Mouse (Mus musculus): ENCODE measurements around the gene Gm33543. TPM values are rescaled to one million over a fixed set of nuclear protein-coding genes. Genes with fewer than 3 reads are reported as not detected.

Gm33543 gene
- polyA plus RNA-seq, 1 experiment, result not detected

DNA sequence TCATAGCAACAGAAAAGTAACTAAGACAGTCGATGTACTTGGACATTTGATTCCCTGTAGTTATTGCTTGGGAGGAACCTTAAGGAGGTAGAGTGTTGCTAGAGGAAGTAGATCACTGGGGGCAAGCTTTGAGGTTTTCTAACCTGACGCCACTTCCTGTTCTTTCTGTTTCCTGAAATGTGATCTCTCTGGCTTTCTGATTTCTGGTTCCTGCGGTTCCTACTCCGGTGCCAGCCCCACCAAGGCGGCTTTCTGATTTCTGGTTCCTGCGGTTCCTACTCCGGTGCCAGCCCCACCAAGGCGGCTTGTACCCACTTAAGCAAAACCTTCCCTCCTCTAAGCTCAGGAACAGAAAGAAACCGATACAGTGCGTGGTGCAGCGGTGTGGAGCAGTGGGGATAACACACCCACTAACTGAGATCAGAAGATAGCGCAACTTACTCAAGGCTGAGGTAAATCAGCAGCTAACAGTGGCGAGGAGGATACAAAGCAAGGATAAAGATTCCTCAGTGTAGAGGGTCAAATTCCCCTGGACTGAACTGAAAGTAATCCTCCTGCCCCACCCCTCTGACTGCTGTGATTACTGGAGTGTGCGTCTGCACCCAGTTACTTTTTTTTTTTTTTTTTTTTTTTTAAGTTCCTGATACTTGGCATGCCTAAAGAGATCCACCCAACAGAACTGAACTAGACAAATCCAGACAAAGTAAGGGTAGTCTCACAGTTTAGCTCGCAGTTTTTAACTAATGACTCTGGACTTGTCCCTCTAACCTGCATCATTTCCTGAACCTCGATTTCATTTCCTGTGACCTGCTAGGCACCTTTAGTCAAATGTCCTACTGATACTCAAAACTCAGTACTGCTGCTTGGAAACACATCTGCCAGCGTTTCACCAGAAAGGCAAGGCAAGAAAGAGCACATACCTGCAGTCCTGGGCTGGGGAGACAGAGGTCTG is 37.5 kb upstream of the Gm33543 start:
- Histone ChIP-seq H3K79me2 (ENCODE audit: control insufficient read depth, insufficient read depth) (no peaks in the 10 kb centered on the region), H3ac (ENCODE audit: control insufficient read depth, insufficient read length) (no peak overlapping the region), H3K4me3 (no peak overlapping the region), H3K4me2 (ENCODE audit: low read depth) (no peak overlapping the region), H3K36me3 (ENCODE audit: control insufficient read depth, insufficient read depth) (no peaks in the 10 kb centered on the region), H3K27me3 (ENCODE audit: control insufficient read depth, insufficient read depth, insufficient read length) (no peaks in the 10 kb centered on the region)
- TF ChIP-seq TCF12 (IDR thresholded peaks at IDR 0.05; ENCODE audit: insufficient read depth, poor library complexity, severe bottlenecking), result no peak

DNA sequence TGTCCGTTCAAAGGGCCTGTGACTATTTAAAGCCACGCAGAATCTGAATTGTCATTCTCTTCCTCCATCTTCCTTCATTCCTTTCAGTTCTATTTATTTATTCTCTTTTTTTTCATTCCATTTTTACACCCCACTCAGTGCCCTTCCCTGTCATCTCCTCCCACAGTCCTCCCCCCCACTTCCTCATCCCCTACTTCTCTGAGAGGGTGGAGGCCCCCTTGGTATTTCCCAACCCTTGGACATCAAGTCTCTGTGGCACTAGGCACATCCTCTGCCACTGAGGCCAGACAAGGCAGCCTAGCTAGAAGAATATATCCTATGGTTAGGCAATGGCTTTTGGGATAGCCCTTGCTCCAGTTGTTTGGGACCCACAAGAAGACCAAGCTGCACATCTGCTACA is 28.1 kb upstream of the Gm33543 start:
- Histone ChIP-seq H3ac (ENCODE audit: control insufficient read depth, insufficient read length) (no peak overlapping the region), H3K36me3 (ENCODE audit: control insufficient read depth, insufficient read depth) (no peaks in the 10 kb centered on the region), H3K4me3 (no peak overlapping the region), H3K79me2 (ENCODE audit: control insufficient read depth, insufficient read depth) (no peaks in the 10 kb centered on the region), H3K4me2 (ENCODE audit: low read depth) (no peak overlapping the region), H3K27me3 (ENCODE audit: control insufficient read depth, insufficient read depth, insufficient read length) (no peaks in the 10 kb centered on the region)
- TF ChIP-seq SRF (IDR thresholded peaks at IDR 0.05; ENCODE audit: control insufficient read depth, insufficient read length, low read depth), result no peak
- TF ChIP-seq POLR2AphosphoS2 (IDR thresholded peaks at IDR 0.05; ENCODE audit: insufficient read length, low read depth), result no peak
- TF ChIP-seq POLR2A (IDR thresholded peaks at IDR 0.05; ENCODE audit: insufficient read length, low read depth), result no peak
- TF ChIP-seq MYOD1 (IDR thresholded peaks at IDR 0.05; ENCODE audit: control insufficient read depth in 1 of 3, insufficient read length in 2 of 3, low read depth in 2 of 3), result no peak

DNA sequence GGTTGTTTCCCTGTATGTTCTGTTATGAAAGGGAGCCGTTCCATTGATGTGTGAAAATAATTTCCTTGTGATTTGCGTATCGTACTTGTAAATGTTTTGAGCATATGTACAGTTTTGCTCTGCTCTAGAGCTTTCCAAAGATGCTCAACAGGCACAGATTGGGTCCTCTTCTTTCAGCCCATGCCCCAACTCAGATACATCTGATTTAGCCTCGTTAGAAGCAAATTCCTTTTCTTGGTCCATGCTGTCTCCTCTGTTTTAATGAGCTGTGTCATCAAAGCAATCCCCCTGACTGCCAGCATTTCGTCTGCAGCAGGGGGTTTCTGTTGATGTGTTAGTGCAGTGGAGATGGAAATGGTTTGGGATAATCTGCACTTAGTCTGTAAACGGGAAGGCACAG is 25.6 kb upstream of the Gm33543 start:
- H3K4me3 ChIP-seq, result no peak overlapping the region

DNA sequence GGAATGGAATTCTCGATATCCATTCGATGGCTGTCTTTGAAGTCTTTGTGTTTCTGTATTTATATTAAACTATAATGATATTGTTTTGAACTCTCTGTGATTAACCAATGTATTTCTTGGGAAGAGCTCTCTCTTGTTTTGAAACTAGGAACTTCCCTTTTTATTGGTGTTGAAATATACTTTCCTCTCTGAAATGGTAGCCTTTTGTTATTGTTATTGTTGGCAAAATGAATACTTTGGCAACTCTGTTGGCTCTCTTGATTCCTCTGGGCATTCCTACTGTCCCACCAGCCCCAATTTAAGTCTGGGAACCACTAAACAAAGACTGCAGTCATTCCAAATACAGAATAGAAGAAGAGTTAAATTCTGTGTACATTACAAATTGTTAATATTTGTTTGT is 24.9 kb upstream of the Gm33543 start:
- Histone ChIP-seq H3K4me2 (ENCODE audit: low read depth) (no peak overlapping the region), H3K36me3 (ENCODE audit: control insufficient read depth, insufficient read depth) (no peaks in the 10 kb centered on the region), H3K79me2 (ENCODE audit: control insufficient read depth, insufficient read depth) (no peaks in the 10 kb centered on the region), H3K27me3 (ENCODE audit: control insufficient read depth, insufficient read depth, insufficient read length) (no peaks in the 10 kb centered on the region), H3ac (ENCODE audit: control insufficient read depth, insufficient read length) (no peak overlapping the region), H3K4me3 (no peak overlapping the region)
- TF ChIP-seq USF1 (IDR thresholded peaks at IDR 0.05; ENCODE audit: low read depth) (no peak), TCF12 (IDR thresholded peaks at IDR 0.05; ENCODE audit: insufficient read depth, poor library complexity, severe bottlenecking) (no peak), MAX (IDR thresholded peaks at IDR 0.05; ENCODE audit: low read depth) (no peak), CEBPB (IDR thresholded peaks at IDR 0.05; ENCODE audit: insufficient read depth, poor library complexity, severe bottlenecking) (no peak), REST (IDR thresholded peaks at IDR 0.05; ENCODE audit: insufficient read depth, insufficient read length) (no peak), POLR2A (IDR thresholded peaks at IDR 0.05; ENCODE audit: insufficient read length, low read depth) (no peak), POLR2AphosphoS2 (IDR thresholded peaks at IDR 0.05; ENCODE audit: insufficient read length, low read depth) (no peak), MYOD1 (IDR thresholded peaks at IDR 0.05; ENCODE audit: control insufficient read depth in 1 of 3, insufficient read length in 2 of 3, low read depth in 2 of 3) (no peak), TCF3 (IDR thresholded peaks at IDR 0.05; ENCODE audit: insufficient read length, low read depth) (no peak), SRF (IDR thresholded peaks at IDR 0.05; ENCODE audit: control insufficient read depth, insufficient read length, low read depth) (no peak), E2F4 (IDR thresholded peaks at IDR 0.05; ENCODE audit: insufficient read depth) (no peak), MYOG (IDR thresholded peaks at IDR 0.05; ENCODE audit: control insufficient read depth in 1 of 3, insufficient read depth in 1 of 3, insufficient read length in 2 of 3, low read depth in 2 of 3) (no peak)

More for the DNA sequence above, 25.6 kb upstream of the Gm33543 start:
- Histone ChIP-seq H3ac (ENCODE audit: control insufficient read depth, insufficient read length) (no peak overlapping the region), H3K27me3 (ENCODE audit: control insufficient read depth, insufficient read depth, insufficient read length) (no peaks in the 10 kb centered on the region), H3K4me2 (ENCODE audit: low read depth) (no peak overlapping the region), H3K36me3 (ENCODE audit: control insufficient read depth, insufficient read depth) (no peaks in the 10 kb centered on the region), H3K79me2 (ENCODE audit: control insufficient read depth, insufficient read depth) (no peaks in the 10 kb centered on the region)
- TF ChIP-seq REST (IDR thresholded peaks at IDR 0.05; ENCODE audit: insufficient read depth, insufficient read length), result no peak

DNA sequence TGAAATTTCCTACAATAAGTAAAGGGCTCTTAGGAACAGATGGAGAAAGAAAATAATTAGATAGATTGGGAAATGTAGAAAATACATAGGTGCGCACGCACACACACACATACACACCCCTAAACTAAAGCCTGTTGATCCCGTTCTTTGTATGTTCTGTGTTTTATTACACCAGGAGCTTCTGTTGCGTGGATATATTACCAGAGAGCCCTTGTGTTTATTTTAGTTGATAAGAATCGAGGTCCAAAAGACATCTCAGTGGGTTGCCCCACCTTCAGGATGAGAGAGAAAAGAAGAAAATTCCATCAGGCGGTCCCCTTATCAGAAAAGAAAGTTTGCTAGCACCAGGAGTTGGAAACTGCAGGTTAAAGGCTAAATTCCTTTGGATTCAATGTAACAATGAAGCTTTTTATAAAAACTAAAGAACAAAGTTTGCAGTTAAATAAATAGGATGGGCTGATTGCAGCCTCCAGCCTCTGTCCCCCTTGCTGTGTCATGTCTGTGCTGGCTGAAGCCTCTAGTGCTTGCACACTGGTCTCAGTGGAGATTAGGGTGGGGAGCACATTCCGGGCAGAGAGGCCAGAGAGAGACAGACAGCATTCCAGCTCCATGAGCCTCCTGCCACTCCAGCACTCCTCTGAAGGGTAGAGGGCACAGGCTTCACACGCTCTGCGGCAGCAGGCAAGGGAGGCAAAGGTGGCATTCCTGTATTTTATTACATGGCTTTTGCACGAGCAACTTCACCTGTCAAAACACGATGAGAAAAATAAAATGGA is 21.8 kb upstream of the Gm33543 start:
- H3K79me2 ChIP-seq (ENCODE audit: control insufficient read depth, insufficient read depth), result no peaks in the 10 kb centered on the region
- no peak for TF ChIP-seq POLR2AphosphoS2 (IDR thresholded peaks at IDR 0.05; ENCODE audit: insufficient read length, low read depth)
- H3K4me2 ChIP-seq (ENCODE audit: low read depth), result no peak overlapping the region

More for the DNA sequence above, 21.8 kb upstream of the Gm33543 start:
- H3ac ChIP-seq (ENCODE audit: control insufficient read depth, insufficient read length), result no peak overlapping the region
- no peaks in the 10 kb centered on the region for H3K36me3 ChIP-seq (ENCODE audit: control insufficient read depth, insufficient read depth)
- no peak overlapping the region for H3K4me3 ChIP-seq
- no peaks in the 10 kb centered on the region for H3K27me3 ChIP-seq (ENCODE audit: control insufficient read depth, insufficient read depth, insufficient read length)

Data from myocyte (in vitro differentiated cells).